Mouse (Mus musculus): ENCODE measurements around the gene Pde4c. TPM values are rescaled to one million over a fixed set of nuclear protein-coding genes. Genes with fewer than 3 reads are reported as not detected.
A peak's percentile ranks its signal among the peaks of the same experiment; 100 is the strongest.

Gene Pde4c
- total and polyA plus RNA-seq, 3 experiments = 2.3 to 6.5 (median 4.7) TPM

DNA sequence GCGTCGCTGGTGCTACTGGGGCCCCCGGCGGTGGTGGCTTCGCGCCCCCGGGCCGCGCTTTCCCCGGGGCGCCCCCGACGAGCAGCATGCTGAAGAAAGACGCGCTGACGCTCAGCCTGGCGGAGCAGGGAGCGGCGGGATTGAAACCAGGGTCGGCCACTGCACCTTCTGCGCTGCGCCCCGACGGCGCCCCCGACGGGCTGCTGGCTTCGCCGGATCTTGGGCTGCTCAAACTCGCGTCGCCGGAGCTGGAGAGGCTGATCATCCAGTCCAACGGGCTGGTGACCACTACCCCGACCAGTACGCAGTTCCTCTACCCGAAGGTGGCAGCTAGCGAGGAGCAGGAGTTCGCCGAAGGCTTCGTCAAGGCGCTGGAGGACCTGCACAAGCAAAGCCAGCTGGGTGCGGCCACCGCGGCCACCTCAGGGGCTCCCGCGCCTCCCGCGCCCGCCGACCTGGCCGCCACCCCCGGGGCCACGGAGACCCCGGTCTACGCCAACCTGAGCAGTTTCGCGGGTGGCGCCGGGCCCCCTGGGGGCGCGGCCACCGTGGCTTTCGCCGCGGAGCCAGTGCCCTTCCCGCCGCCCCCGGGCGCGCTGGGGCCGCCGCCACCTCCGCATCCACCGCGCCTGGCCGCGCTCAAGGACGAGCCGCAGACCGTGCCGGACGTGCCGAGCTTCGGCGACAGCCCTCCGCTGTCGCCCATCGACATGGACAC is 24.2 kb upstream of the Pde4c start:
- H3K4me2 ChIP-seq (ENCODE audit: insufficient read depth, low read depth, poor library complexity, severe bottlenecking) = no peak overlapping the region
- H3K4me1 ChIP-seq (ENCODE audit: control insufficient read depth in 1 of 2, insufficient read depth in 2 of 2) = peaks cover 11 to 53% of the 10 kb centered on the region in 2 experiments
- TF ChIP-seq CHD1 (IDR thresholded peaks at IDR 0.05; ENCODE audit: low read depth, low read length) (peak; percentile 49; the same call in 1 of the 2 replicates), MAZ (IDR thresholded peaks at IDR 0.05; ENCODE audit: low read depth, low read length) (no peak), ELF1 (IDR thresholded peaks at IDR 0.05; ENCODE audit: low read depth, low read length) (peak; percentile 0; the same call in 1 of the 2 replicates), CHD2 (IDR thresholded peaks at IDR 0.05; ENCODE audit: low read length) (no peak), MEF2A (IDR thresholded peaks at IDR 0.05; ENCODE audit: borderline replicate concordance, low read depth, low read length) (no peak), SMC3 (IDR thresholded peaks at IDR 0.05; ENCODE audit: low read depth, low read length) (no peak), UBTF (IDR thresholded peaks at IDR 0.05; ENCODE audit: low read depth, low read length) (peak; percentile 90), SIN3A (IDR thresholded peaks at IDR 0.05; ENCODE audit: low read length) (no peak)
- no peaks in the 10 kb centered on the region for H3K9me3 ChIP-seq (replicated peaks; ENCODE audit: low read length)
- peak overlapping the region; percentile 80 to 99 (median 82) for H3K4me3 ChIP-seq (replicated peaks in 1 of 3; ENCODE audit: low read depth in 2 of 3, low read length in 2 of 3, poor library complexity in 1 of 3)
- H3K27me3 ChIP-seq (replicated peaks) = no peaks in the 10 kb centered on the region
- peaks cover 0 to 31% of the 10 kb centered on the region in 2 experiments for H3K36me3 ChIP-seq (replicated peaks in 1 of 2; ENCODE audit: control insufficient read depth in 1 of 2, insufficient read depth in 1 of 2, low read length in 1 of 2)
- no peak for DNase-seq (ENCODE audit: extremely low read depth)
- dilution Hi-C loops (cut with MboI; ENCODE audit: extremely low pct_ligation_motif_present, extremely low pct_unique_long_range_greater_than_20kb, low sequenced_read_pairs) (no loop called here), in situ Hi-C loops (cut with MboI; ENCODE audit: low pct_ligation_motif_present, low pct_unique_long_range_greater_than_20kb, low sequenced_read_pairs) (no loop called here)
- peak overlapping the region; percentile 99 for H3K9ac ChIP-seq (ENCODE audit: insufficient read depth, low read depth)
- H3K79me2 ChIP-seq (replicated peaks; ENCODE audit: control insufficient read depth, extremely low read depth, insufficient read depth, poor library complexity, severe bottlenecking) = peaks cover 23% of the 10 kb centered on the region
- peak overlapping the region; percentile 92 for H3K27ac ChIP-seq (ENCODE audit: insufficient read depth, low read depth)

DNA sequence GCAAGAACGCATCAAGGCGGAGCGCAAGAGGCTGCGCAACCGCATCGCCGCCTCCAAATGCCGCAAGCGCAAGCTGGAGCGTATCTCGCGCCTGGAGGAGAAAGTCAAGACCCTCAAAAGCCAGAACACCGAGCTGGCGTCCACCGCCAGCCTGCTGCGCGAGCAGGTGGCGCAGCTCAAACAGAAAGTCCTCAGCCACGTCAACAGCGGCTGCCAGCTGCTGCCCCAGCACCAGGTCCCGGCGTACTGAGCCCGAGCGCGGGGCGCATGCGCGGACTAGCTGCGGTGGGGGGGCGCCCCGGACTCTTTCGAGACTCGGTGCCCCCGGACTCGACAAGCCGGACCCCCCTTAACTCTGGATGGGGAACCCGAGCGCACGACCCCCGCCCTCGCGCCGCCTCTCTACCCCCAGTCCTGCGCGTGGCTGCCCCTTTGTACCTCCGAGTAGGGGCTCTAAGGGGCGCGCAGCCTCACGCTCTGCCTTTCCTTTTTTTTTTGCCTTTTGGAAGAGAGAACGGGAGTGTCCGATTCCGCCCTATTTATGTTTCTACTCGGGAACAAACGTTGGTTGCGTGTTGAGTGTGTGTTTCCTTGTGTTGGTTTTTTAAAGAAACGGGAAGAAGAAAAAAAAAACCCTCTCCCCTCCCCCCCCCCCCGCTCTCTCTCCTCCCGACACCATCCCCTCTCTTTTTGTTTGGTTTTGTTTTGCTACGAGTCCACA is 23.5 kb upstream of the Pde4c start:
- Histone ChIP-seq H3K9me3 (replicated peaks; ENCODE audit: low read length) (no peaks in the 10 kb centered on the region), H3K4me3 (replicated peaks in 1 of 3; ENCODE audit: low read depth in 2 of 3, low read length in 2 of 3, poor library complexity in 1 of 3) (peak overlapping the region; percentile 80 to 99 (median 82)), H3K4me2 (ENCODE audit: insufficient read depth, low read depth, poor library complexity, severe bottlenecking) (no peak overlapping the region), H3K36me3 (replicated peaks in 1 of 2; ENCODE audit: control insufficient read depth in 1 of 2, insufficient read depth in 1 of 2, low read length in 1 of 2) (peaks cover 0 to 31% of the 10 kb centered on the region in 2 experiments), H3K4me1 (ENCODE audit: control insufficient read depth in 1 of 2, insufficient read depth in 2 of 2) (peaks cover 8 to 47% of the 10 kb centered on the region in 2 experiments), H3K9ac (ENCODE audit: insufficient read depth, low read depth) (peak overlapping the region; percentile 99), H3K79me2 (replicated peaks; ENCODE audit: control insufficient read depth, extremely low read depth, insufficient read depth, poor library complexity, severe bottlenecking) (peaks cover 23% of the 10 kb centered on the region), H3K27me3 (replicated peaks) (no peaks in the 10 kb centered on the region), H3K27ac (ENCODE audit: insufficient read depth, low read depth) (peak overlapping the region; percentile 92)
- in situ Hi-C loops (cut with MboI; ENCODE audit: low pct_ligation_motif_present, low pct_unique_long_range_greater_than_20kb, low sequenced_read_pairs) (no loop called here), dilution Hi-C loops (cut with MboI; ENCODE audit: extremely low pct_ligation_motif_present, extremely low pct_unique_long_range_greater_than_20kb, low sequenced_read_pairs) (no loop called here)
- DNase-seq (ENCODE audit: extremely low read depth) = peak; percentile 64
- TF ChIP-seq BHLHE40 (IDR thresholded peaks at IDR 0.05; ENCODE audit: low read depth, low read length) (no peak), POLR2A (IDR thresholded peaks at IDR 0.05; ENCODE audit: low read depth, low read length) (peak; percentile 39; the same call in 1 of the 2 replicates), MAZ (IDR thresholded peaks at IDR 0.05; ENCODE audit: low read depth, low read length) (no peak), CHD2 (IDR thresholded peaks at IDR 0.05; ENCODE audit: low read length) (no peak), NRF1 (IDR thresholded peaks at IDR 0.05; ENCODE audit: low read depth, low read length) (peak; percentile 85), ZKSCAN1 (IDR thresholded peaks at IDR 0.05; ENCODE audit: borderline replicate concordance, low read depth, low read length) (no peak), MXI1 (IDR thresholded peaks at IDR 0.05; ENCODE audit: low read depth, low read length) (peak; percentile 1; the same call in 1 of the 2 replicates), CHD1 (IDR thresholded peaks at IDR 0.05; ENCODE audit: low read depth, low read length) (peak; percentile 64; the same call in 1 of the 2 replicates)

Data from CH12.LX (cell line).